Mouse (Mus musculus) thymus, adult 2 months (tissue): Measurements from ENCODE around the gene Tfr2. TPM values are rescaled to one million over a fixed set of nuclear protein-coding genes. Genes with fewer than 3 reads are reported as not detected.
"Not testable (repeated sequence)": the region's sequence is repeated elsewhere in the genome, so short reads cannot be mapped to it uniquely, and the experiment has no call there.

Source experiments
- DNase-seq: peaks from one replicate; pipeline ENCODE4 v3.0.0; 2021
- H3K27ac ChIP-seq: fragments of 200-500 bp; 2 replicates; pipeline ENCODE4 v1.5.1; 2012; ENCODE audit warnings: low read length, control low read depth; ENCODE audit not compliant: control insufficient read depth, insufficient read depth
- H3K27me3 ChIP-seq: fragments of 200-500 bp; 2 replicates; pipeline ENCODE4 v1.6.1; 2012; ENCODE audit warnings: mild to moderate bottlenecking, low read length, moderate library complexity, mixed read lengths; ENCODE audit not compliant: control insufficient read depth, insufficient read depth
- H3K36me3 ChIP-seq: fragments of 200-500 bp; 2 replicates; pipeline ENCODE4 v1.6.1; 2012; ENCODE audit warnings: mild to moderate bottlenecking, low read length, moderate library complexity; ENCODE audit not compliant: control insufficient read depth, insufficient read depth
- H3K4me1 ChIP-seq: fragments of 200-500 bp; replicated peaks from 2 replicates; pipeline ENCODE4 v1.6.1; 2012; ENCODE audit warnings: low read length; ENCODE audit not compliant: control insufficient read depth, insufficient read depth
- H3K4me3 ChIP-seq: fragments of 200-500 bp; 2 replicates; pipeline ENCODE4 v1.5.1; 2012; ENCODE audit warnings: mild to moderate bottlenecking, low read length, control low read depth, moderate library complexity; ENCODE audit not compliant: control insufficient read depth, insufficient read depth
- CTCF ChIP-seq: fragments of 200-500 bp; IDR thresholded peaks from 2 replicates; pipeline ENCODE4 v1.5.1; 2012; ENCODE audit warnings: mild to moderate bottlenecking, control low read depth, low read length, moderate library complexity, borderline replicate concordance; ENCODE audit not compliant: control insufficient read depth, poor library complexity, insufficient read depth; ENCODE audit errors: extremely low read depth
- POLR2A ChIP-seq: fragments of 200-500 bp; IDR thresholded peaks from 2 replicates; pipeline ENCODE4 v1.6.1; 2012; ENCODE audit warnings: mild to moderate bottlenecking, low read length, control low read depth, moderate library complexity; ENCODE audit not compliant: control insufficient read depth, poor library complexity, insufficient read depth; ENCODE audit errors: extremely low read depth
- WGBS: fragments of 180-500 bp; shearing (Covaris S2); methylation state at CpG from one replicate; pipeline ENCODE4 v1.1.7; 2018; 5-methylcytosine and 5-hydroxymethylcytosine counted together
- polyA plus RNA-seq: library from polyadenylated mRNA; depleted of rRNA; stranded (reverse); fragments of >200 nt; gene quantifications from 2 replicates; pipeline ENCODE4 v1.2.3, GENCODE M21; 2012

The Tfr2 gene
- polyA plus RNA-seq, 1 experiment = 0.49 TPM

DNA sequence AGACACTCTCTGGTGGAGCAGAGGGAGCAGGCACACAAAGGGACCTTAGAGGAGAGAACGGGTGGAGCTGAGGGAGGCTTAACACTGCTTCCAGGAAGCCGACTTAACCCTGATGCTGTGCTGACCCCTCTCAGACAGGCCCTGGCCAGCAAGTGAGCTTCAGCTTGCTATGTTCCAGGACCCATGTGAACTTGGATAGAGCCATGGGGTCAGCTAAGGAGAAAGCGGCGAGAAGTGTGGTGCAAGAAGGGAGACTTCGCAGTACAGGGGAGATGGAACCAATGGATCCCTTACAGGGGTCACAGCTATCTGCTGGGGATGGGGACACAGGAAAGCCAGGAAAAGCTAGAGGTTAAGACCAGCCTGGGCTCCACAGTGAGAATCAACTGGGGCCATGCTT is 43.4 kb downstream of the Tfr2 start:
- WGBS = 96% methylated on average over 5 of the region's 5 CpGs
- no peak for TF ChIP-seq POLR2A
- no peak for TF ChIP-seq CTCF
- Histone ChIP-seq H3K27me3 (no peaks in the 10 kb centered on the region), H3K27ac (no peak overlapping the region), H3K4me1 (no peaks in the 10 kb centered on the region), H3K36me3 (no peaks in the 10 kb centered on the region), H3K4me3 (no peak overlapping the region)
- no peak for DNase-seq

DNA sequence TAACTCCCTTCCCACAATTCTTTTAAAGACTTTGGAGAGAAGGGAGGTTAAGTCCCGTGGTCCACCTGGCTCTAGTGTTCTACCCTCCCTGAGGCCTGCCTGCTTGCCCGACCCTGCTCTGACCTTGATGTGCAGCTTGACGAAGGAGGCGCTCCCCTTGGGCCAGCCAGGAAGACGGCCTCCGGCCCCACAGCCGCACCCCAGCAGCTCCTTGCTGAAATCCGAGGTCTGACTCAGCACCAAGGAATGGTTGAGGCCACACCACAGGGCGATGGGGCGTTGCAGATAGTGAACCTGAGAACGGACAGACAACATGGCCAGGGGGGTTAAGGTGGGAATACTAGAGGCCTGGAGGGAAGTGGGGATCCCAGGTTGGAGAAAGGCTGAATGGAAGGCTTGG is 43.9 kb downstream of the Tfr2 start, which contains the start of gene Pcolce:
Pcolce (minus strand) TSS at position 235 of the 400 bp plus-strand sequence.
- no peak for DNase-seq
- 90% methylated on average over 11 of the region's 11 CpGs for WGBS
- no peak within 1 kb of the TSS for H3K4me3 ChIP-seq
- H3K36me3 ChIP-seq = no peaks in the 10 kb centered on the region
- no peaks in the 10 kb centered on the region for H3K27me3 ChIP-seq
- H3K4me1 ChIP-seq = no peaks in the 10 kb centered on the region
- TF ChIP-seq CTCF = no peak
- no peak for TF ChIP-seq POLR2A
- H3K27ac ChIP-seq = no peak within 1 kb of the TSS

- H3K4me1 ChIP-seq, H3K27me3 ChIP-seq, H3K27ac ChIP-seq, DNase-seq, H3K36me3 ChIP-seq, H3K4me3 ChIP-seq: not testable (repeated sequence)
- 89% methylated on average over 2 of the region's 2 CpGs for WGBS
Observed at GRCm38 (mm10) chr5:137614921-137615320, 45.3 kb downstream of the Tfr2 start.

DNA sequence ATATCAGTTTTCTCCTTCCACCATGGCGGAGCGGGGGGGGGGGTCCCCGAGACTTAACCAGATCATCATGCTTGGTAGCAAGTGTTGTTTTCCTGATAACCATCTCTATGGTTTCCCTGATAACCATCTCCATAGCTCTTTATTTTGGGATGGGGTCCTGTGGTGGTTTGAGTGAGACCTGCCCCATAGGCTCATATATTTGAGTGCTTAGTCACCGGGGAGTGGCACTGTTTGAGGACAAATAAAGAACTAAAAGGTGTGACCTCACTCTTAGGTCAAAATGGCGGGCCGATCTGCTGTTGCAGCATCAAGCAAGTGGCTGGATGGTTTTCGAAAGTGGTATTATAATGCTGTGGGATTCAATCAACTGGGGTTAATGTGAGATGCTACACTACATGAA is 45.7 kb downstream of the Tfr2 start:
- Histone ChIP-seq H3K4me3 (no peak overlapping the region), H3K4me1 (no peaks in the 10 kb centered on the region), H3K36me3 (no peaks in the 10 kb centered on the region), H3K27ac (no peak overlapping the region), H3K27me3 (no peaks in the 10 kb centered on the region)
- TF ChIP-seq CTCF (no peak), POLR2A (no peak)
- 87% methylated on average over 7 of the region's 7 CpGs for WGBS
- no peak for DNase-seq

DNA sequence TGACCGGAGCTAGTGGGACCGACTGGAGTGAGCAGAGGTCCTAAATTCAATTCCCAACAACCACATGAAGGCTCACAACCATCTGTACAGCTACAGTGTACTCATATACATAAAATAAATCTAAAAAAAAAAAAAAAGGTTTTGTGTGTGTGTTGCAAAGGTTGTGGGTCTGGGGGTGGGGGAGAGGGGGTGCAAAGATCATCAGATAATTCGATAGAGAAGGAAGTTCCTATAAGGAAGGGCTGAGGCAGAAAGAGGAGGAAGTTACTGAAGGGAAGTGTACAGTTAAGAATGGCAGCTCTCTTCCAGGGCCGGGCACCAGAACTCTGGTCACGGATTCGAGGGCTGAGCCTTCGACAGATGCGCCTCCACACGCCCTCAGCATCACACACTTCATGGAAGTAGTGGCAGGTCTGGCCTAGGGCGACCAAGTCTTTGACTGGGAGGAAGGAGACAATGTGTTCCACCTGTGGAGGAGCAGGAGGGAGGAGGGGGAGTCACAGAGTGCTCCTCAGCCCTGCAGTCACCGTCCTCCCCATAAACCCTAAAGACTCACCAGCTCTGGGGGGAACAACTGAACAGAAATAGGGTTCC is 54.4 kb downstream of the Tfr2 start:
- H3K27ac ChIP-seq = no peak overlapping the region
- no peaks in the 10 kb centered on the region for H3K27me3 ChIP-seq
- 52% methylated on average over 11 of the region's 11 CpGs for WGBS
- TF ChIP-seq POLR2A (no peak), CTCF (no peak)
- peaks cover 6% of the 10 kb centered on the region; the same call in 1 of the 2 replicates for H3K4me1 ChIP-seq
- no peak for DNase-seq
- H3K36me3 ChIP-seq = no peaks in the 10 kb centered on the region
- no peak overlapping the region for H3K4me3 ChIP-seq

DNA sequence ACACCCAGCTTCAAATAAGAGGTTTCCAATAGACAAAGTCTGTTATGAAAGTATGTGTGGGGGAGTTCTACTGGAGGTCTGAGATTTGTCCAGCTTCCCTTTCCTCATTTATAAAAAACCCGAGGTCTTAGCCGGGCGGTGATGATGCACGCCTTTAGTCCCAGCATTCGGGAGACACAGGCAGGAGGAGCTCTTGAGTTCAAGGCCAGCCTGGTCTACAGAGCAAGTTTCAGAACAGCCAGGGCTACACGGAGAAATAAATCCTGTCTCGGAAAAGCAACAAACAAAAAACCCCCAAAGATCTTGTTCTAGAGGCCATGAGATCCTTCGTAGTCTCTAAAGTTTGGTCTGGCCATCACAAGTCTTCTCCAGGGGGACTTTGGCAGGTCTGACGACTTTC is 58.4 kb downstream of the Tfr2 start:
- DNase-seq = peak; percentile 44

DNA sequence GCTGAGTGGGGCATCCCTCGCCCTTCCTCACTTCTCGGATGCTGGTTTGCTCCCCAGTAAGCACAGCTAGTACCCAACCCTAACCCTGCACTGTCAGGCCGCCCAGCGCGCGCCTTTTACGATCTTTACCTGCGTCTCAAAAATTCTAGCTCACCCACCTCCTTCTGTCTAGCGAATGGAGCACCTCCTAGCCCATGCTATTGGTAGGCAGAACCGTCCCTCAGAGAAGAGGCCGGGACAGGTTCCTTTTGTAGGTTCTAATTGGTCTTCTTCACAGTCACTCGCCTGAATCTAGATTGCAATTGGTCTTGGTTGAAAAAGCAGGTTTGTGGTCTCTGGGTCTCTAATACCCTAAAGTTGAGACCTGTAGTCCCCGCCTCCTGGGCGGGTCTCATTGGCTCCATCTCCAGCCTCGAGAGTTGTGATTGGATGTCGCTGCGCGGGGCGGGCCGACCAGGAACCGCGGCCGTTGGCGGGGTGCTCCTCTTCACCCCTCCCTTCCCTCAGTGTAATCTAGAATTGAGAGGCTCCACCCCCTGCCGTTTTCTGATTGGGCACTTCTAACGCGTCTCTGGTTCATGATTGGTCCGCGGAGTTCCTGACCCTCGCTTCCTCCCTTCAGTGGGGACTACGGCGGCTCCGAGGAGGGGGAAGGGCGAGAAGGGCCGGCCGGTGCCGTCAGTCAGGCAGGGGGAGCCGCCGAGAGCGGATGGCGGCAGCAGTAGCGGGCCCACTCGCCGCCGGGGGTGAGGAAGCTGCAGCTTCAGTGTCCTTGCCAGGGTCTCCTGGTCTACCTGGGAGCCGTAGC is 59.1 kb downstream of the Tfr2 start, which contains the start of the genes Fbxo24, Lrch4 and Gm20605:
Fbxo24 (minus strand) TSS at position 505 of the 808 bp plus-strand sequence.
Lrch4 (plus strand) TSS at position 624 of the 808 bp plus-strand sequence.
Gm20605 (plus strand) TSS at position 678 of the 808 bp plus-strand sequence.
- H3K4me3 ChIP-seq = peak within 1 kb of the TSS; percentile 84
- TF ChIP-seq CTCF (0 out of 2 replicates have a peak, but pooled peaks have one; percentile 38), POLR2A (peak; percentile 97)
- peaks cover 23% of the 10 kb centered on the region for H3K4me1 ChIP-seq
- no peaks in the 10 kb centered on the region for H3K27me3 ChIP-seq
- peaks cover 2% of the 10 kb centered on the region; the same call in 1 of the 2 replicates for H3K36me3 ChIP-seq
- WGBS = under 1% methylated on average over 46 of the region's 46 CpGs
- peak within 1 kb of the TSS; percentile 98 for H3K27ac ChIP-seq
- peak; percentile 99 for DNase-seq

More for the DNA sequence above, 58.4 kb downstream of the Tfr2 start:
- peak overlapping the region; percentile 50 for H3K4me3 ChIP-seq
- peaks cover 23% of the 10 kb centered on the region for H3K4me1 ChIP-seq
- WGBS = 2% methylated on average over 9 of the region's 9 CpGs
- no peaks in the 10 kb centered on the region for H3K36me3 ChIP-seq
- H3K27me3 ChIP-seq = no peaks in the 10 kb centered on the region
- TF ChIP-seq POLR2A = no peak
- H3K27ac ChIP-seq = peak overlapping the region; percentile 77
